Mouse (Mus musculus) forebrain, embryonic 13.5 days (tissue): ENCODE measurements around the gene Retreg3. TPM values are rescaled to one million over a fixed set of nuclear protein-coding genes. Genes with fewer than 3 reads are reported as not detected.
A peak's percentile ranks its signal among the peaks of the same experiment; 100 is the strongest.
"Not testable (repeated sequence)": the region's sequence is repeated elsewhere in the genome, so short reads cannot be mapped to it uniquely, and the experiment has no call there.

Experiments
- ATAC-seq: fragments of 200-750 bp; cut with Nextera tagmentation; 2 replicates; pipeline ENCODE4 v1.8.0; 2017
- H3K27ac ChIP-seq: fragments of 300-500 bp; sonication (generic); 2 replicates; pipeline ENCODE4 v1.5.1; 2015; ENCODE audit warnings: inconsistent platforms, mild to moderate bottlenecking, moderate library complexity
- H3K27me3 ChIP-seq: fragments of 300-500 bp; sonication (generic); 2 replicates; pipeline ENCODE4 v1.6.1; 2015; ENCODE audit warnings: mild to moderate bottlenecking, inconsistent platforms
- H3K36me3 ChIP-seq: fragments of 300-500 bp; sonication (generic); 2 replicates; pipeline ENCODE4 v1.6.1; 2015; ENCODE audit warnings: mild to moderate bottlenecking, inconsistent platforms; ENCODE audit not compliant: poor library complexity, severe bottlenecking
- H3K4me1 ChIP-seq: fragments of 300-500 bp; sonication (generic); 2 replicates; pipeline ENCODE4 v1.6.1; 2015; ENCODE audit warnings: inconsistent platforms
- H3K4me2 ChIP-seq: fragments of 300-500 bp; sonication (generic); 2 replicates; pipeline ENCODE4 v1.6.1; 2015; ENCODE audit warnings: inconsistent platforms, mild to moderate bottlenecking, moderate library complexity
- H3K4me3 ChIP-seq: fragments of 300-500 bp; sonication (generic); 2 replicates; pipeline ENCODE4 v1.5.1; 2015; ENCODE audit warnings: mild to moderate bottlenecking, inconsistent platforms
- H3K9ac ChIP-seq: fragments of 300-500 bp; sonication (generic); 2 replicates; pipeline ENCODE4 v1.6.1; 2015; ENCODE audit warnings: mild to moderate bottlenecking, inconsistent platforms
- H3K9me3 ChIP-seq: fragments of 300-500 bp; sonication (generic); replicated peaks from 2 replicates; pipeline ENCODE4 v1.6.1; 2016; ENCODE audit warnings: inconsistent platforms
- WGBS: fragments of 180-500 bp; shearing (Covaris S2); methylation state at CpG from one replicate; pipeline ENCODE4 v1.1.7; 2015; 5-methylcytosine and 5-hydroxymethylcytosine counted together
- polyA plus RNA-seq: library from polyadenylated mRNA; unstranded; fragments of >200 nt; fragmentation: Nextera tagmentation; extraction: Ambion mirVana; gene quantifications from 2 replicates; pipeline ENCODE4 v1.2.1, GENCODE M21; 2015

The Retreg3 gene
- polyA plus RNA-seq, 1 experiment from 2014 or later = 18.6 TPM

DNA sequence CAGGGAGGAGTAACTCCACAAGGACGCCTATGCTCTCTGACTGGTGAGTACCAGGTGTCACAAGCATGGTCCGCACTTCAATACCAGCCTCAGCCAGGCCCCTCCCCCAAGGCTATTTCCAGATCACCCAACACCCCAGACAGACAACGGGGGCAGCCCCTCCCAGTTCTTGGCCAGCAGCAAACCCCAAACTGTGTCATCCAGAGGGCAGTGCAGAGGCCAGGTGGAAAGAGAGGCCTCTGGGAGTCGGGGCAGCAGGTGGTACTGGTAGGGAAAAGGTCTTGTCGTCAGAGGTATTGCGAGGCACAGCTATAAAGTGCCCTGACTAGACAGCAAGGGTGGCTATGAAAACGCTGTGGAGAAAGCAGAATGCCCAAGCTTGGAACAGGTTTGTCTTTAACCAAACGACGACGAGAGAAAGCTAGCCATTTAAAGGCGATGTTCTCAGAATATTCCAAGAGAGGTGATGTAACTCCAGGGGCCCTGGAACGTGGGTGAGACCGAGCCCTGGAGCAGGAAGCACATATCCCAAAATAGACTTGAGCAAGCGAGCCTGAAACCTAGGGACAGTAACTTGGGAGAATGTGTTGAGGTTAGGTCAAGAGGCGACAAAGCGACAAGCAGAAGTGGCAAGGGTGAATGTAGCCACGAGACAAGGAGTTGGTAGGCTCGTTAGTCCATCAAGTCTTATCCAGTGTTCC lies 10.5 kb upstream of the Retreg3 start:
- Histone ChIP-seq H3K4me2 (no peak overlapping the region), H3K27me3 (no peaks in the 10 kb centered on the region), H3K4me1 (no peaks in the 10 kb centered on the region), H3K9me3 (peaks cover 4% of the 10 kb centered on the region; the same call in 1 of the 2 replicates), H3K36me3 (peaks cover 22% of the 10 kb centered on the region), H3K9ac (peak overlapping the region; percentile 30; the same call in 1 of the 2 replicates), H3K27ac (no peak overlapping the region), H3K4me3 (no peak overlapping the region)
- 55% methylated on average over 18 of the region's 18 CpGs for WGBS
- no peak for ATAC-seq

DNA sequence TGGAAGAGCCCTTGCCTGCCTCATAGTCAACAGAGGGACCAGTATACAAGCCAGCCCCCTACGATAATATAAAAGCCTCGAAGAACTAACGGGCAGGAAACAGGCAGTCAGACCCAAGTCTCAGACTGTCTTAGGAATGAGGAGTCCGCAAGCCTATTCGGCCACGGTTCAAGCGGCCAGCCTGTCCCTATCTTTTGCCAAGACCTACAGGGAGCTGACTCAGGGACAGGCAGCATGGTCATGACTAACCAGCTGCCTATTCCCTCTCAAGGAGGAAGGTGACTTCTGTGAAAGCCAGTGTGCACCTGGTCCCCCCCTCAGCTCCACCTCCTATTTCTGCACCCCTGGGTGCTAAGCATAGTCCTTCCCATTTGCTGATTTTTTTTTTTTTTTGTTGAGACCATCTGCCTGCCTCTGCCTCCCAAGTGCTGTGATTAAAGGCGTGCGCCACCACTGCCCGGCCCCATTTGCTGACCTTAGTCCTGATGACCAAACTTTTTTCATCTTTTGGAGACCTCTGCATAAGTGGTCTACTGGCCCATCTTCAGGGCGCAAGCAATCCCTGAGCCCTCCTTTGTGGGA lies 9.4 kb upstream of the Retreg3 start:
- H3K4me1 ChIP-seq = no peaks in the 10 kb centered on the region
- H3K27ac ChIP-seq = no peak overlapping the region
- H3K27me3 ChIP-seq = no peaks in the 10 kb centered on the region
- 85% methylated on average over 11 of the region's 11 CpGs for WGBS
- peaks cover 31% of the 10 kb centered on the region for H3K36me3 ChIP-seq
- H3K9ac ChIP-seq = no peak overlapping the region
- H3K9me3 ChIP-seq = peaks cover 4% of the 10 kb centered on the region; the same call in 1 of the 2 replicates
- no peak overlapping the region for H3K4me2 ChIP-seq
- H3K4me3 ChIP-seq = no peak overlapping the region
- ATAC-seq = no peak

DNA sequence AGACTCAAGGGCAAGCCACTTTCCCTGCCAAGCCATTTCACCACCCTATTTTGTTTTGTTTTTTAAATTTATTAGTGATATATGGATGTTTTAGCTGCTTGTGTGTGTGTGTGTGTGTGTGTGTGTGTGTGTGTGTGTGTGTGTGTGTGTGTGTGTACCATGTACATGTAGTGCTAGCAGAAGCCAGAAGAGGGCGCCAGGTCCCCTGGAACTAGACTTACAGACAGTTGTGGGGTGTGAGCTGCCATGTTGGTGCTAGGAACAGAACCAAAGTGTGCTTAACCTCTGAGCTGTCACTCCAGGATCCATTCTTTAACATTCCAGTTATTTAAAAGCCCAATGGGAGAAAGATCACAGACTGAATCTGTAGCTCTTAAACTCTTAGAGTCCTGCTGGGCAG lies 7.4 kb upstream of the Retreg3 start:
- Histone ChIP-seq H3K4me2 (no peak overlapping the region), H3K9me3 (peaks cover 4% of the 10 kb centered on the region; the same call in 1 of the 2 replicates), H3K4me1 (no peaks in the 10 kb centered on the region), H3K27ac (no peak overlapping the region), H3K27me3 (no peaks in the 10 kb centered on the region), H3K9ac (no peak overlapping the region), H3K4me3 (no peak overlapping the region), H3K36me3 (peaks cover 49% of the 10 kb centered on the region)
- 80% methylated on average over 1 of the region's 1 CpGs for WGBS
- no peak for ATAC-seq

DNA sequence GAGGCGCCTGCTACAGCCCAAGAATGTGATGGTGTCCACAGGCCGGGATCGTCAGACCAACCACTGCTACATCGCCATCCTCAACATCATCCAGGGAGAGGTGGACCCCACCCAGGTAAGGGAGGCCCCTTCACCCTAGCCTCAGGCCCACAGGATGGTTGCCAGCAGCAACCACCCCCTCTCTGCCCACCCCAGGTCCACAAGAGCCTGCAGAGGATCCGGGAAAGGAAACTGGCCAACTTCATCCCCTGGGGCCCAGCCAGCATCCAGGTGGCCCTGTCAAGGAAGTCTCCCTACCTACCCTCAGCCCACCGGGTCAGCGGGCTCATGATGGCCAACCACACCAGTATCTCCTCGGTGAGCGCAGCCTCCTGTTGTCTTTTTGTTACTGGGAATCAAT lies 5.3 kb upstream of the Retreg3 start:
- H3K27ac ChIP-seq, H3K4me2 ChIP-seq, H3K9me3 ChIP-seq, H3K27me3 ChIP-seq, H3K4me3 ChIP-seq, ATAC-seq, H3K9ac ChIP-seq: not testable (repeated sequence)
- peaks cover 15% of the 10 kb centered on the region for H3K4me1 ChIP-seq
- H3K36me3 ChIP-seq = peaks cover 49% of the 10 kb centered on the region
- 95% methylated on average over 9 of the region's 9 CpGs for WGBS

DNA sequence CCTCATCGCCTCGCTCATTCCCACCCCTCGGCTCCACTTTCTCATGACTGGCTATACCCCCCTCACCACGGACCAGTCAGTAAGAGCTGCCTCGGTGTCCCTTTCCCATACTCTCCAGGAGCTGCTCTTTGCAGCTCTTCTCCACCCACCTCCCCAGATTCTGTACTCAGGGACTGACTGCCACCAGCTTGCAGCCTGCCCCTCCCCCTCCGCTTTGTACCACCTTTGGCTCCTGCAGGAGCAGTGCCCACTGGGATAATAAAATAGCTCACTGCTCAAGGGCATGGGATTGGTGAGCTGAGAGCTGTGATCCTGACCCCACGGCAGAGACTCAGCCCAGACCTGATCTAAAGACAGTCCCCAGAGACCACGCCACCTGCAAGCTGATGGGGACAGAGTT lies 4.8 kb upstream of the Retreg3 start:
- not testable (repeated sequence) for H3K9me3 ChIP-seq, ATAC-seq, H3K4me3 ChIP-seq, H3K4me2 ChIP-seq, H3K9ac ChIP-seq, H3K27ac ChIP-seq, H3K27me3 ChIP-seq
- H3K4me1 ChIP-seq = peaks cover 15% of the 10 kb centered on the region
- 92% methylated on average over 8 of the region's 8 CpGs for WGBS
- peaks cover 49% of the 10 kb centered on the region for H3K36me3 ChIP-seq

DNA sequence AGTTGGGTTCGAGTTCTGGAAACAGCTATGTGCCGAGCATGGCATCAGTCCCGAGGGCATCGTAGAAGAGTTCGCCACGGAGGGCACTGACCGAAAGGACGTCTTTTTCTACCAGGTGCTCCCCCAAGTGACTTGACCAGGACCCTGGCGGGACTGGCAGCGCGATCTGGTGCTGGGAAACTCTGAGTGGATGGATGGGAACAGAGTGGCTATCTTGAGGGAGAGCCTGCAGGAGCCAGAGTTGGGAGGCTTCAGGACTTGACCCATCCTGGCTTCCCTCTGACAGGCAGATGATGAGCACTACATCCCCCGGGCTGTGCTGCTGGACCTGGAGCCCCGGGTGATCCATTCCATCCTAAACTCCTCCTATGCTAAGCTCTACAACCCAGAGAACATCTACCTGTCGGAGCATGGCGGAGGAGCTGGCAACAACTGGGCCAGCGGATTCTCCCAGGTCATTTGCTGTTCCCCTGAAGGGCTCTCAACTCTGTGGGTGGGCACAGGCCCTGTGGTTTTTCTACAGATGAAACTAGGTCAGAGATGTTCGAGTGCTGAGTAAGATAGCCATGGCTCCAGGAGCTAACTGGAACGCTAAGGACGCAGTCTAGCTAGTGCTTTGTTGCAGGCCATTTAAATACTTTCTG lies 974 bp upstream of the Retreg3 start:
- 23% methylated on average over 19 of the region's 19 CpGs for WGBS
- H3K4me3 ChIP-seq = peak overlapping the region; percentile 87
- H3K27me3 ChIP-seq = no peaks in the 10 kb centered on the region
- peak overlapping the region; percentile 91 for H3K9ac ChIP-seq
- peak overlapping the region; percentile 98 for H3K4me2 ChIP-seq
- ATAC-seq = no peak
- peak overlapping the region; percentile 90 for H3K27ac ChIP-seq
- H3K4me1 ChIP-seq = peaks cover 47% of the 10 kb centered on the region
- H3K36me3 ChIP-seq = peaks cover 32% of the 10 kb centered on the region
- H3K9me3 ChIP-seq = no peaks in the 10 kb centered on the region

DNA sequence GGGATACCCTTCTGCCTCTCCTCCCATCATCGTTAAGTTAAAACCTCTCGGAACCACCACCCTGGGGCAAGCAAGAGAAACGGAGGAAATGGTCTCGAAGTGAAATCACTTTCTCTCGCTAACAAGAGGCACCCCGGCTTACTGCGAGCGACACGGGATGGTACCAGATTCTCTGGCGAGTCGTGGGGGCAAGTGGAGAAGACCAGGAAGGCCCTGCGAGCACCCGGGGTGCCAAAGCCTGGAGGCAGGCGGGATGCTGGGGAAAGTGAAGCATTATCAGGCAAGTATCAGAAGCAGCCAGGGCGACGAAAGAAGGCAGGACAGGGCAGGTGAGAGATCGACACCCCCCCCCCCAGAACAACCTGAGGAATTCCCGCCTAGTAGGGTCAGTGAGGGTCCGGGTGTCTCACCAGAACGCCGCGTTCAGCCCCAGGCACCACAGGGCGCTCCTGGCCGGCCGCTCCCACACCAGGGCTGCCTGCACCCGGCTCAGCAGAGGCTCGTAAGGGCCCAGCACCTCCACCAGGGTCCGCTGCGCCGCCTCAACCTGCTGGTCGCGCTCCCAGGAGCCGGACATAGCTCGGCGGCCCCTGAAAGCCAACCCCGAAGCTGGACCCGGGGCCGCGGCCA lies 447 bp downstream of the Retreg3 start:
- WGBS = under 1% methylated on average over 38 of the region's 39 CpGs
- peak overlapping the region; percentile 95 for H3K9ac ChIP-seq
- H3K4me2 ChIP-seq = peak overlapping the region; percentile 98
- no peaks in the 10 kb centered on the region for H3K9me3 ChIP-seq
- no peaks in the 10 kb centered on the region for H3K27me3 ChIP-seq
- H3K4me3 ChIP-seq = peak overlapping the region; percentile 87
- peak; percentile 77 for ATAC-seq
- peaks cover 57% of the 10 kb centered on the region for H3K4me1 ChIP-seq
- H3K27ac ChIP-seq = peak overlapping the region; percentile 80
- H3K36me3 ChIP-seq = peaks cover 19% of the 10 kb centered on the region

DNA sequence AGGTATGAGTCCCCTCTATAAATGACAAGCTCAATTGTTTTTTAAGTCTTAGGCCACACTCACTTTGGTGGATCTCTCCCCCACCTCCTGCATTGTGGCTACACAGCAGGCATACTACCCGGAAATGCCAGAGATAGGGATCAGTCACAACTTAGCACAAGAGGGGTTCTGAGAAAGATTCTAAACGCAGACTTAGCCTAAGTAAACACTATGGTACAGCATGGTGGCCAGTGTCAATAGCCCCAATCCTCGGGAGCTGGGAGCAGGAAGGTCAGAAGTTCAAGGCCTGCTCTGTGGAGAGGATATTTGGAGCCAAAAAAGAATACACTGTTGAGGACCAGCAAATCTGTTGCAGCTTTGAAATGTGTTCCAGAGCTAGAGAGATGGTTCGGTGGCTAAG lies 1.6 kb downstream of the Retreg3 start:
- Histone ChIP-seq H3K4me1 (peaks cover 57% of the 10 kb centered on the region), H3K27ac (no peak overlapping the region), H3K9me3 (no peaks in the 10 kb centered on the region), H3K27me3 (no peaks in the 10 kb centered on the region), H3K9ac (peak overlapping the region; percentile 95), H3K4me2 (peak overlapping the region; percentile 98), H3K4me3 (peak overlapping the region; percentile 87), H3K36me3 (peaks cover 9% of the 10 kb centered on the region)
- ATAC-seq = no peak
- 58% methylated on average over 4 of the region's 4 CpGs for WGBS

DNA sequence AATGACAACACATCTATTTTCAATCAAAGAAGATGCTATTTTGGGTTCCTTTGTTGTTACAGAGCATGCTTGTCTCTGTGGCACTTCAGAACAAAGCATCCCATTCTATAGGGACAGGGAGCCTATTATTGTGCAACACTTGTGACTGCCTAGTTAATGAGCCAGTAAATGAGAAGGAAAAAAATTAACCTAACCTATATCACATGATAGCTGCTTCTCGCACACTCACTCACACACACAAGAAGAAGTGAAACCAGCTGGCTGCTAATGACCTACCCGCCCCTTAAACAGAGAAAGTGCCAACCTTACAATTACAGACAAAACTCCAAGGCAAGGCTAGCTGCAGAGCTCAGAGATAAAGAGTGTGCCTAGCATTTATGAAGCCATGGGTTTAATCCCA lies 4.1 kb downstream of the Retreg3 start:
- Histone ChIP-seq H3K9me3 (no peaks in the 10 kb centered on the region), H3K4me3 (no peak overlapping the region), H3K4me1 (peaks cover 44% of the 10 kb centered on the region), H3K9ac (peak overlapping the region; percentile 3), H3K27me3 (no peaks in the 10 kb centered on the region), H3K4me2 (peak overlapping the region; percentile 10; the same call in 1 of the 2 replicates), H3K27ac (peak overlapping the region; percentile 52; the same call in 1 of the 2 replicates), H3K36me3 (0 out of 2 replicates have a peak, but pooled peaks cover 4% of the 10 kb centered on the region)
- 28% methylated on average over 2 of the region's 2 CpGs for WGBS
- no peak for ATAC-seq

DNA sequence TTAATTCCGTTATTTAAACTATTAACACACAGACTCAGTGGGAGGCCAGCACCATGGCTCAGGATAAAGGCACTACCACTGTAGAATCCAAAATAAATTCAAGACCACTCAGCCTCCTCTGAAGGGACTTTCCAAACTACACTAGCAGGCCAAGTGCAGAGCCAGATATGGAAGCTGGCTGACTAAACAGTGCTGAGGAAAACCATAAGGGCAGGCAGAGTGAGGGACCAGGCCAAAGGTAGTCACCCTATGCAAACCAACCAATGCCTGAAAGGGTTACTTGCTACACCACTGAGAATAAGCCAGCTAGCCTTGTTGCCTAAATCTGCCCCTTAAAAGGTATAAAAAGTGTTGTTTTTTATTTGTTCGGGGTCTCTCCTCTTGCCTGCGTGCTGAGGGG lies 7.5 kb downstream of the Retreg3 start:
- Histone ChIP-seq H3K9me3 (no peaks in the 10 kb centered on the region), H3K4me3 (no peak overlapping the region), H3K4me2 (no peak overlapping the region), H3K9ac (no peak overlapping the region), H3K27ac (no peak overlapping the region), H3K4me1 (peaks cover 25% of the 10 kb centered on the region), H3K36me3 (0 out of 2 replicates have a peak, but pooled peaks cover 4% of the 10 kb centered on the region), H3K27me3 (no peaks in the 10 kb centered on the region)
- 93% methylated on average over 3 of the region's 3 CpGs for WGBS
- ATAC-seq = no peak

DNA sequence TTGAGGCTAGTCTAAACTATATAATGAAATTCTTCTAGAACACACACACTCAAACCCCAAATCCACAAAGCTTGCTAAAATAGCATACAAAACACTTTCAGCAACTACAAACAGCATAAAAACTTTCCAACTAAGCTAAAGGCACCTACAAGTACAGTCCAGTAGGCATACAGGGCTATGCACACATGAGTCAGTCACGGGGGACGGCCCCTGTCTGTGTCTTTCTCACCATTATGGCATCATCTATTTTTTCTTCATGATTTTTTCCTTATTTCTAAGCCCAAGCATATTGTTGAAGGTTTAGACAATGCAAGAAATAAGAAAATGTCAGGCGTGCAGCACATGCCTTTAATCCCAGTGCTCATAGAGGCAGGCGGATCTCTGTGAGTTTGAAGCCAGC lies 8.5 kb downstream of the Retreg3 start:
- WGBS = 92% methylated on average over 4 of the region's 4 CpGs
- Histone ChIP-seq H3K36me3 (0 out of 2 replicates have a peak, but pooled peaks cover 4% of the 10 kb centered on the region), H3K9me3 (no peaks in the 10 kb centered on the region), H3K27me3 (no peaks in the 10 kb centered on the region), H3K4me1 (peaks cover 18% of the 10 kb centered on the region), H3K27ac (no peak overlapping the region), H3K4me3 (no peak overlapping the region), H3K9ac (no peak overlapping the region), H3K4me2 (no peak overlapping the region)
- no peak for ATAC-seq

DNA sequence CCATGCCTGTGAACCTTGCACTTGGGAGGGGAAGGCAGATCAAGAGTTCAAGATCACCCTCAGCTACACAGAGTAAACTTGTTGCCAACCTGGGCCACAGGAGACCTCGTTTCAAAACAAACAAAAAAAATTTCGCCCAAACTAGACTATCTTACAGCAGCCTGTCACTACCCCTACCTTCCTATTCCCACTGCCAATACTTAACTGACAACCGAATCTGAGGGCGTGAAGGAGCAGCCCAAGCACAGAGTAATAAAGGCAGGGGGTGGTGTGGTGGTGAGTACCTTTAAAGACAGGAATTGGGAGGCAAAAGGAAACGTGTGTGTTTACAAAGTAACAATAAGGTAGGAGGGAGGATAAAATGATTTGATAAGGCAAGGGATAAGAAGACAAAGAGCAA lies 9.0 kb downstream of the Retreg3 start:
- Histone ChIP-seq H3K36me3 (peaks cover 6% of the 10 kb centered on the region; the same call in 1 of the 2 replicates), H3K4me1 (peaks cover 13% of the 10 kb centered on the region), H3K9ac (no peak overlapping the region), H3K9me3 (no peaks in the 10 kb centered on the region), H3K27me3 (no peaks in the 10 kb centered on the region), H3K27ac (no peak overlapping the region), H3K4me3 (no peak overlapping the region), H3K4me2 (no peak overlapping the region)
- 70% methylated on average over 5 of the region's 5 CpGs for WGBS
- no peak for ATAC-seq
